10 mouse cellular contexts compared by ENCODE assay signal in the genomic region with DNA sequence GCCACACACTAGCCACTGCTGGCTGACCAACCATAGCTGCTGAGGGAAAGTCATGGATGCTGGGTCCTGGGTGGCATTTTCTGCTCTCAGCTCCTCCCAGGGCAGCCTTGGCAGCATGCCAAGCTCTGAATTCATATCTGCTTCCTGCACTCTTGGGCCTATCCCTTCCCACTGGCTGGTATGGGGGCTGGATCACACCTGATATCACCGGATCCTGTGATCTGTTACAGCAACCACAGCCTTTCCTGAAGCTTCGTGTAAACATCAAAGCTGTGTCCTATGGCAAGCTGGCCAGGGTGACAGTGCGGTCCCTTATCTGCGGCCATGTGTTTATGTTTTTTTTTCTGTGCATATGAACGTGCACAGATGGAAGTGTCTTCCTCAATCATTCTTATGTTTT. TPM values are rescaled to one million over a fixed set of nuclear protein-coding genes. Genes with fewer than 3 reads are reported as not detected.
A peak's percentile ranks its signal among the peaks of the same experiment; 100 is the strongest.
DNase-seq lines count a peak whose midpoint lies in the region; ATAC-seq and TF ChIP-seq lines count a peak whose summit lies in the region.
"Had no signal": no experiment of that assay in that cellular context is flagged by ENCODE, and none has a peak within 500 bp of the region (broad histone marks: within the 10 kb centered on the region; RNA-seq: fewer than 3 reads in every experiment).

No protein-coding gene starts in this region.

- H3K4me1 ChIP-seq in hindbrain, embryonic 10.5 days (replicated peaks), result peaks cover 30% of the 10 kb centered on the region
- peaks cover 15% of the 10 kb centered on the region for H3K4me1 ChIP-seq in hindbrain, postnatal 0 days (ENCODE audit: insufficient read depth, low read length)

- H3K4me2 ChIP-seq in hindbrain, postnatal 0 days (ENCODE audit: low read depth, low read length), result no peak overlapping the region

- 0 out of 2 replicates have a peak overlapping the region, but pooled peaks have one; percentile 12 for H3K27ac ChIP-seq in hindbrain, embryonic 10.5 days
- no peak overlapping the region for H3K27ac ChIP-seq in hindbrain, postnatal 0 days
- H3K27ac ChIP-seq: left cerebral cortex, adult 2 months had no signal

- H3K27me3 ChIP-seq in hindbrain, embryonic 10.5 days (ENCODE audit: insufficient read depth, poor library complexity, severe bottlenecking), result no peaks in the 10 kb centered on the region
- H3K27me3 ChIP-seq in hindbrain, postnatal 0 days (ENCODE audit: insufficient read depth, low read length), result no peaks in the 10 kb centered on the region

- peaks cover 14% of the 10 kb centered on the region for H3K36me3 ChIP-seq in hindbrain, embryonic 10.5 days
- peaks cover 14% of the 10 kb centered on the region for H3K36me3 ChIP-seq in hindbrain, postnatal 0 days (ENCODE audit: insufficient read depth, low read length)

- H3K4me3 ChIP-seq in hindbrain, embryonic 10.5 days, result no peak overlapping the region
- no peak overlapping the region for H3K4me3 ChIP-seq in hindbrain, postnatal 0 days (ENCODE audit: low read length)
- H3K4me3 ChIP-seq: left cerebral cortex, adult 2 months had no signal

- no peaks in the 10 kb centered on the region for H3K9me3 ChIP-seq in hindbrain, embryonic 10.5 days
- H3K9me3 ChIP-seq in hindbrain, postnatal 0 days (ENCODE audit: low read length), result no peaks in the 10 kb centered on the region

- ATAC-seq in hindbrain, postnatal 0 days, result no peak
- ATAC-seq in erythroblast, adult 5-6 weeks (replicated peaks; ENCODE audit: low FRiP score, poor library complexity, severe bottlenecking), result peak; percentile 54

- DNase-seq in hindbrain, embryonic 10.5 days (ENCODE audit: low spot score), result no peak
- DNase-seq in hindbrain, postnatal 0 days (ENCODE audit: low spot score), result no peak
- DNase-seq in MEL-GATA-1-ER (ENCODE audit: extremely low read depth, low read depth), result peak; percentile 99
- DNase-seq in lung, postnatal 10 days, result peak; percentile 77
- DNase-seq in right cerebral cortex, adult 18-20 months, result no peak
- DNase-seq in layer of hippocampus, adult 9-10 months (ENCODE audit: low spot score), result no peak
- DNase-seq in left cerebral cortex, postnatal 36 days (ENCODE audit: low spot score in 2 of 2), result no peak

- H3K9ac ChIP-seq in hindbrain, postnatal 0 days (replicated peaks; ENCODE audit: low read length), result no peak overlapping the region

- 87% methylated on average over 5 of the region's 5 CpGs for WGBS in hindbrain, embryonic 10.5 days
- 86% methylated on average over 5 of the region's 5 CpGs for WGBS in hindbrain, postnatal 0 days

- no peak for TF ChIP-seq CTCF in hindbrain, postnatal 0 days (IDR thresholded peaks at IDR 0.05; ENCODE audit: low read depth)

- intact Hi-C loops in left cerebral cortex, postnatal 36 days (cut with DNase I), result no loop called here

RNA-seq across cellular contexts. Expression of a gene that starts 2.2 kb away (rescaled TPM):
- polyA plus RNA-seq in hindbrain, embryonic 10.5 days (2016; fragmentation: Nextera tagmentation; extraction: Ambion mirVana), result 95.8 and 98.2 TPM in 2 replicates
- 146 TPM in 2 replicates for total RNA-seq in hindbrain, postnatal 0 days (2014; rRNA removed)
- polyA plus RNA-seq in hindbrain, postnatal 0 days (2015; fragmentation: Nextera tagmentation; extraction: Ambion mirVana), result 111 and 114 TPM in 2 replicates
- total RNA-seq in erythroblast, adult 5-6 weeks (2015; ENCODE audit: low replicate concordance), result 10.4 and 11.7 TPM in 2 replicates
- 32.5 and 33.7 TPM in 2 replicates for total RNA-seq in erythroblast, adult 5-6 weeks (2017; ENCODE audit: low replicate concordance)
- 100 to 1,000 TPM in 1 of 2 experiments, 10 to 100 TPM in 1; 80.0 to 103 TPM for total RNA-seq in left cerebral cortex, postnatal 36 days (2021)

RNA-seq across cellular contexts. Expression of a gene that starts 2.2 kb away (rescaled TPM):
- polyA plus RNA-seq in hindbrain, embryonic 10.5 days (2016; fragmentation: Nextera tagmentation; extraction: Ambion mirVana), result 4.0 and 4.8 TPM in 2 replicates
- 2.1 and 3.3 TPM in 2 replicates for total RNA-seq in hindbrain, postnatal 0 days (2014; rRNA removed)
- polyA plus RNA-seq in hindbrain, postnatal 0 days (2015; fragmentation: Nextera tagmentation; extraction: Ambion mirVana), result 5.3 and 7.0 TPM in 2 replicates
- 2.5 and 3.7 TPM in 2 replicates for total RNA-seq in erythroblast, adult 5-6 weeks (2015; ENCODE audit: low replicate concordance)
- 1.3 TPM in 1 of 2 replicates, not detected in the other for total RNA-seq in erythroblast, adult 5-6 weeks (2017; ENCODE audit: low replicate concordance)
- 1 to 10 TPM; 2.5 to 4.3 TPM for total RNA-seq in left cerebral cortex, postnatal 36 days (2021)

RNA-seq across cellular contexts. Expression of a gene that starts 3.7 kb away (rescaled TPM):
- 138 and 143 TPM in 2 replicates for polyA plus RNA-seq in hindbrain, embryonic 10.5 days (2016; fragmentation: Nextera tagmentation; extraction: Ambion mirVana)
- 106 and 118 TPM in 2 replicates for total RNA-seq in hindbrain, postnatal 0 days (2014; rRNA removed)
- 131 and 134 TPM in 2 replicates for polyA plus RNA-seq in hindbrain, postnatal 0 days (2015; fragmentation: Nextera tagmentation; extraction: Ambion mirVana)
- 286 and 325 TPM in 2 replicates for total RNA-seq in erythroblast, adult 5-6 weeks (2015; ENCODE audit: low replicate concordance)
- total RNA-seq in erythroblast, adult 5-6 weeks (2017; ENCODE audit: low replicate concordance), result 463 and 486 TPM in 2 replicates
- 10 to 100 TPM; 67.8 to 72.2 TPM for total RNA-seq in left cerebral cortex, postnatal 36 days (2021)

RNA-seq across cellular contexts. Expression of a gene that starts 6.8 kb away (rescaled TPM):
- polyA plus RNA-seq in hindbrain, embryonic 10.5 days (2016; fragmentation: Nextera tagmentation; extraction: Ambion mirVana), result 1.0 and 2.5 TPM in 2 replicates
- 7.5 TPM in 2 replicates for total RNA-seq in hindbrain, postnatal 0 days (2014; rRNA removed)
- 2.7 and 4.0 TPM in 2 replicates for polyA plus RNA-seq in hindbrain, postnatal 0 days (2015; fragmentation: Nextera tagmentation; extraction: Ambion mirVana)
- total RNA-seq in erythroblast, adult 5-6 weeks (2015; ENCODE audit: low replicate concordance), result not detected in 2 replicates
- 5.6 TPM in 1 of 2 replicates, not detected in the other for total RNA-seq in erythroblast, adult 5-6 weeks (2017; ENCODE audit: low replicate concordance)
- 1 to 10 TPM; 1.9 to 4.9 TPM for total RNA-seq in left cerebral cortex, postnatal 36 days (2021)
- total RNA-seq: neutrophil, adult 5-6 weeks had no signal

RNA-seq across cellular contexts. Expression of a gene that starts 10.8 kb away (rescaled TPM):
- polyA plus RNA-seq in hindbrain, embryonic 10.5 days (2016; fragmentation: Nextera tagmentation; extraction: Ambion mirVana), result 2.7 and 3.0 TPM in 2 replicates
- 2.9 and 3.7 TPM in 2 replicates for total RNA-seq in hindbrain, postnatal 0 days (2014; rRNA removed)
- 1.4 and 1.7 TPM in 2 replicates for polyA plus RNA-seq in hindbrain, postnatal 0 days (2015; fragmentation: Nextera tagmentation; extraction: Ambion mirVana)
- 5.4 TPM in 1 of 2 replicates, not detected in the other for total RNA-seq in erythroblast, adult 5-6 weeks (2015; ENCODE audit: low replicate concordance)
- 1.8 and 3.8 TPM in 2 replicates for total RNA-seq in erythroblast, adult 5-6 weeks (2017; ENCODE audit: low replicate concordance)
- under 1 TPM; 0.77 to 0.94 TPM for total RNA-seq in left cerebral cortex, postnatal 36 days (2021)

Comparison
In these comparisons a context has a peak if more than half of its experiments do, and no peak if none do; other contexts are left out.
1. DNase-seq: peak in MEL-GATA-1-ER (single experiment) and lung, postnatal 10 days (single experiment); none in hindbrain, embryonic 10.5 days (single experiment), hindbrain, postnatal 0 days (single experiment), right cerebral cortex, adult 18-20 months (single experiment), layer of hippocampus, adult 9-10 months (single experiment) and left cerebral cortex, postnatal 36 days (0 of 2).